Mouse (Mus musculus) CH12.LX (cell line): ENCODE measurements around the gene Cstb. TPM values are rescaled to one million over a fixed set of nuclear protein-coding genes. Genes with fewer than 3 reads are reported as not detected.

Experiments
- DNase-seq: peaks from one replicate; pipeline ENCODE4 v3.0.0-alpha.2; 2013; ENCODE audit errors: extremely low read depth
- H3K27ac ChIP-seq: 2 replicates; pipeline ENCODE4 v1.5.1; 2012; ENCODE audit warnings: low read depth, mild to moderate bottlenecking, control low read depth, moderate library complexity; ENCODE audit not compliant: insufficient read depth
- H3K27me3 ChIP-seq: replicated peaks from 2 replicates; pipeline ENCODE3; 2012; ENCODE audit warnings: inconsistent platforms
- H3K36me3 ChIP-seq, 2 experiments: replicated peaks in 1 of 2; 2 replicates each; pipeline versions ENCODE3 to v1.6.1; 2012; ENCODE audit warnings: inconsistent platforms in 1 of 2, low read length in 1 of 2, mild to moderate bottlenecking in 1 of 2, mixed read lengths in 1 of 2, moderate library complexity in 1 of 2; ENCODE audit not compliant: control insufficient read depth in 1 of 2, insufficient read depth in 1 of 2
- H3K4me1 ChIP-seq, 2 experiments: 2 replicates each; pipeline ENCODE4 v1.6.1; 2012; ENCODE audit warnings: inconsistent platforms in 1 of 2, moderate library complexity in 1 of 2; ENCODE audit not compliant: insufficient read depth in 2 of 2, control insufficient read depth in 1 of 2
- H3K4me2 ChIP-seq: 2 replicates; pipeline ENCODE4 v1.6.1; 2012; ENCODE audit warnings: low read depth, mild to moderate bottlenecking, control low read depth; ENCODE audit not compliant: poor library complexity, insufficient read depth, severe bottlenecking
- H3K4me3 ChIP-seq, 3 experiments: fragments of 150-350 bp in 1 of 3; sonication (generic) in 1 of 3; replicated peaks in 1 of 3; 2 replicates each; pipeline versions ENCODE3 to v1.5.1; 2011 to 2012; ENCODE audit warnings: low read depth in 2 of 3, low read length in 2 of 3, mild to moderate bottlenecking in 2 of 3, moderate library complexity in 2 of 3, control low read depth in 1 of 3, improper control_type of control experiment in 1 of 3, inconsistent platforms in 1 of 3, mixed read lengths in 1 of 3; ENCODE audit not compliant: poor library complexity in 1 of 3
- H3K79me2 ChIP-seq: replicated peaks from 2 replicates; pipeline ENCODE4 v1.6.1; 2012; ENCODE audit warnings: mild to moderate bottlenecking, moderate library complexity; ENCODE audit not compliant: control insufficient read depth, poor library complexity, insufficient read depth, severe bottlenecking; ENCODE audit errors: extremely low read depth
- H3K9ac ChIP-seq: 2 replicates; pipeline ENCODE4 v1.6.1; 2012; ENCODE audit warnings: low read depth, mild to moderate bottlenecking, control low read depth, moderate library complexity; ENCODE audit not compliant: insufficient read depth
- H3K9me3 ChIP-seq: replicated peaks from 2 replicates; pipeline ENCODE3; 2012; ENCODE audit warnings: low read length, inconsistent platforms, mixed read lengths
- BHLHE40 ChIP-seq: IDR thresholded peaks from 2 replicates; pipeline ENCODE4 v1.6.1; 2011; ENCODE audit warnings: mild to moderate bottlenecking, low read depth, low read length, improper control_type of control experiment
- CHD1 ChIP-seq: IDR thresholded peaks from 2 replicates; pipeline ENCODE4 v1.6.1; 2012; ENCODE audit warnings: low read depth, low read length, improper control_type of control experiment, inconsistent platforms
- CHD2 ChIP-seq: IDR thresholded peaks from 2 replicates; pipeline ENCODE4 v1.6.1; 2011; ENCODE audit warnings: low read length, improper control_type of control experiment
- CTCF ChIP-seq, 2 experiments: IDR thresholded peaks in 1 of 2; conservative IDR thresholded peaks in 1 of 2; 2 replicates each; pipeline ENCODE4 v1.5.1; 2011 to 2012; ENCODE audit warnings: low read depth in 2 of 2, low read length in 2 of 2, improper control_type of control experiment in 1 of 2, inconsistent platforms in 1 of 2, mild to moderate bottlenecking in 1 of 2, moderate library complexity in 1 of 2
- E2F4 ChIP-seq: IDR thresholded peaks from 2 replicates; pipeline ENCODE4 v1.6.1; 2011; ENCODE audit warnings: low read depth, low read length, improper control_type of control experiment; ENCODE audit not compliant: insufficient replicate concordance
- ELF1 ChIP-seq: IDR thresholded peaks from 2 replicates; pipeline ENCODE4 v1.6.1; 2014; ENCODE audit warnings: low read depth, mild to moderate bottlenecking, inconsistent platforms, low read length, improper control_type of control experiment
- EP300 ChIP-seq: IDR thresholded peaks from 2 replicates; pipeline ENCODE4 v1.6.1; 2011; ENCODE audit warnings: low read length, improper control_type of control experiment
- ETS1 ChIP-seq: conservative IDR thresholded peaks from 2 replicates; pipeline ENCODE4 v1.6.1; 2012; ENCODE audit warnings: low read depth, mild to moderate bottlenecking, inconsistent platforms, low read length, improper control_type of control experiment, moderate library complexity
- GABPA ChIP-seq: IDR thresholded peaks from 2 replicates; pipeline ENCODE4 v1.6.1; 2012; ENCODE audit warnings: low read depth, low read length, improper control_type of control experiment, inconsistent platforms; ENCODE audit not compliant: insufficient replicate concordance
- HCFC1 ChIP-seq: IDR thresholded peaks from 2 replicates; pipeline ENCODE4 v1.6.1; 2012; ENCODE audit warnings: low read depth, mild to moderate bottlenecking, inconsistent platforms, low read length, improper control_type of control experiment
- IRF4 ChIP-seq: IDR thresholded peaks from 2 replicates; pipeline ENCODE4 v1.6.1; 2014; ENCODE audit warnings: low read depth, mild to moderate bottlenecking, inconsistent platforms, low read length, improper control_type of control experiment
- JUN ChIP-seq: IDR thresholded peaks from 2 replicates; pipeline ENCODE4 v1.6.1; 2011; ENCODE audit warnings: low read depth, mild to moderate bottlenecking, low read length, improper control_type of control experiment, moderate library complexity; ENCODE audit not compliant: insufficient read depth
- JUND ChIP-seq: conservative IDR thresholded peaks from 2 replicates; pipeline ENCODE4 v1.6.1; 2011; ENCODE audit warnings: low read depth, low read length, improper control_type of control experiment
- KAT2A ChIP-seq: IDR thresholded peaks from 2 replicates; pipeline ENCODE4 v1.6.1; 2012; ENCODE audit warnings: low read length, improper control_type of control experiment, inconsistent platforms; ENCODE audit not compliant: insufficient replicate concordance
- MAFK ChIP-seq: IDR thresholded peaks from 2 replicates; pipeline ENCODE4 v1.6.1; 2011; ENCODE audit warnings: low read length, improper control_type of control experiment; ENCODE audit not compliant: insufficient replicate concordance
- MAX ChIP-seq: IDR thresholded peaks from 2 replicates; pipeline ENCODE4 v1.6.1; 2011; ENCODE audit warnings: low read length, improper control_type of control experiment
- MAZ ChIP-seq: IDR thresholded peaks from 2 replicates; pipeline ENCODE4 v1.6.1; 2012; ENCODE audit warnings: low read depth, mild to moderate bottlenecking, inconsistent platforms, low read length, improper control_type of control experiment, moderate library complexity
- MEF2A ChIP-seq: IDR thresholded peaks from 2 replicates; pipeline ENCODE4 v1.6.1; 2014; ENCODE audit warnings: low read depth, mild to moderate bottlenecking, inconsistent platforms, low read length, improper control_type of control experiment, borderline replicate concordance
- MXI1 ChIP-seq: IDR thresholded peaks from 2 replicates; pipeline ENCODE4 v1.6.1; 2011; ENCODE audit warnings: mild to moderate bottlenecking, low read depth, low read length, improper control_type of control experiment
- MYC ChIP-seq: IDR thresholded peaks from 2 replicates; pipeline ENCODE4 v1.6.1; 2011; ENCODE audit warnings: low read depth, mild to moderate bottlenecking, improper control_type of control experiment, low read length
- NELFE ChIP-seq: IDR thresholded peaks from 2 replicates; pipeline ENCODE4 v1.6.1; 2011; ENCODE audit warnings: low read depth, low read length, improper control_type of control experiment
- NRF1 ChIP-seq: IDR thresholded peaks from 2 replicates; pipeline ENCODE4 v1.6.1; 2014; ENCODE audit warnings: low read depth, mild to moderate bottlenecking, inconsistent platforms, low read length, improper control_type of control experiment, moderate library complexity
- PAX5 ChIP-seq: IDR thresholded peaks from 2 replicates; pipeline ENCODE4 v1.6.1; 2012; ENCODE audit warnings: low read length, inconsistent platforms, mixed read lengths
- POLR2A ChIP-seq: IDR thresholded peaks from 2 replicates; pipeline ENCODE4 v1.6.1; 2011; ENCODE audit warnings: low read depth, mild to moderate bottlenecking, improper control_type of control experiment, low read length
- POLR2AphosphoS2 ChIP-seq: IDR thresholded peaks from 2 replicates; pipeline ENCODE4 v1.6.1; 2011; ENCODE audit warnings: low read depth, low read length, improper control_type of control experiment
- RAD21 ChIP-seq: IDR thresholded peaks from 2 replicates; pipeline ENCODE4 v1.6.1; 2011; ENCODE audit warnings: low read depth, mild to moderate bottlenecking, low read length, improper control_type of control experiment, moderate library complexity
- RCOR1 ChIP-seq: conservative IDR thresholded peaks from 2 replicates; pipeline ENCODE4 v1.6.1; 2012; ENCODE audit warnings: low read depth, mild to moderate bottlenecking, inconsistent platforms, low read length, improper control_type of control experiment
- SIN3A ChIP-seq: IDR thresholded peaks from 2 replicates; pipeline ENCODE4 v1.6.1; 2012; ENCODE audit warnings: low read length, improper control_type of control experiment, inconsistent platforms
- SMC3 ChIP-seq: IDR thresholded peaks from 2 replicates; pipeline ENCODE4 v1.6.1; 2011; ENCODE audit warnings: low read depth, low read length, improper control_type of control experiment
- TBP ChIP-seq: conservative IDR thresholded peaks from 2 replicates; pipeline ENCODE4 v1.6.1; 2011; ENCODE audit warnings: low read depth, low read length, improper control_type of control experiment
- TCF12 ChIP-seq: IDR thresholded peaks from 2 replicates; pipeline ENCODE4 v1.6.1; 2014; ENCODE audit warnings: low read depth, mild to moderate bottlenecking, inconsistent platforms, low read length, improper control_type of control experiment
- UBTF ChIP-seq: IDR thresholded peaks from 2 replicates; pipeline ENCODE4 v1.6.1; 2012; ENCODE audit warnings: low read depth, mild to moderate bottlenecking, inconsistent platforms, low read length, improper control_type of control experiment, moderate library complexity
- USF1 ChIP-seq: IDR thresholded peaks from 2 replicates; pipeline ENCODE4 v1.6.1; 2014; ENCODE audit warnings: low read depth, mild to moderate bottlenecking, inconsistent platforms, low read length, improper control_type of control experiment
- USF2 ChIP-seq: conservative IDR thresholded peaks from 2 replicates; pipeline ENCODE4 v1.6.1; 2011; ENCODE audit warnings: low read depth, low read length, improper control_type of control experiment
- ZC3H11A ChIP-seq: IDR thresholded peaks from 2 replicates; pipeline ENCODE4 v1.6.1; 2012; ENCODE audit warnings: low read depth, mild to moderate bottlenecking, inconsistent platforms, low read length, improper control_type of control experiment
- ZKSCAN1 ChIP-seq: IDR thresholded peaks from 2 replicates; pipeline ENCODE4 v1.6.1; 2012; ENCODE audit warnings: low read depth, inconsistent platforms, low read length, improper control_type of control experiment, borderline replicate concordance
- ZMIZ1 ChIP-seq: IDR thresholded peaks from 2 replicates; pipeline ENCODE4 v1.6.1; 2012; ENCODE audit warnings: low read depth, mild to moderate bottlenecking, inconsistent platforms, low read length, improper control_type of control experiment
- ZNF384 ChIP-seq: IDR thresholded peaks from 2 replicates; pipeline ENCODE4 v1.6.1; 2012; ENCODE audit warnings: low read depth, low read length, improper control_type of control experiment, inconsistent platforms
- dilution Hi-C: fragments of 300-500 bp; cut with MboI; formaldehyde crosslinking; loops from 2 replicates; pipeline ENCODE4 v1.14.3; 2020; ENCODE audit warnings: low sequenced_read_pairs; ENCODE audit not compliant: extremely low pct_unique_long_range_greater_than_20kb, extremely low pct_ligation_motif_present
- in situ Hi-C: fragments of 300-500 bp; cut with MboI; formaldehyde crosslinking; loops from 3 replicates; pipeline ENCODE4 v1.14.3; 2019; ENCODE audit warnings: low sequenced_read_pairs, low pct_ligation_motif_present, low pct_unique_long_range_greater_than_20kb, mixed read lengths
- polyA plus RNA-seq: library from polyadenylated mRNA; unstranded; fragments of >175 nt; gene quantifications from 2 replicates; pipeline ENCODE4 v1.2.1, GENCODE M21; 2012; ENCODE audit warnings: low read depth; ENCODE audit not compliant: insufficient read length
- total RNA-seq, 2 experiments: library from RNA; depleted of rRNA; stranded (reverse); fragments of 300-350 nt in 1 of 2; fragments of >200 nt in 1 of 2; gene quantifications; 2 replicates each; pipeline ENCODE4 v1.2.3; 2012 to 2014

Cstb gene
- total RNA-seq (2012; rRNA removed), result 124 and 139 TPM in 2 replicates
- 226 and 239 TPM in 2 replicates for total RNA-seq (2014; rRNA removed)
- 194 and 206 TPM in 2 replicates for polyA plus RNA-seq

DNA sequence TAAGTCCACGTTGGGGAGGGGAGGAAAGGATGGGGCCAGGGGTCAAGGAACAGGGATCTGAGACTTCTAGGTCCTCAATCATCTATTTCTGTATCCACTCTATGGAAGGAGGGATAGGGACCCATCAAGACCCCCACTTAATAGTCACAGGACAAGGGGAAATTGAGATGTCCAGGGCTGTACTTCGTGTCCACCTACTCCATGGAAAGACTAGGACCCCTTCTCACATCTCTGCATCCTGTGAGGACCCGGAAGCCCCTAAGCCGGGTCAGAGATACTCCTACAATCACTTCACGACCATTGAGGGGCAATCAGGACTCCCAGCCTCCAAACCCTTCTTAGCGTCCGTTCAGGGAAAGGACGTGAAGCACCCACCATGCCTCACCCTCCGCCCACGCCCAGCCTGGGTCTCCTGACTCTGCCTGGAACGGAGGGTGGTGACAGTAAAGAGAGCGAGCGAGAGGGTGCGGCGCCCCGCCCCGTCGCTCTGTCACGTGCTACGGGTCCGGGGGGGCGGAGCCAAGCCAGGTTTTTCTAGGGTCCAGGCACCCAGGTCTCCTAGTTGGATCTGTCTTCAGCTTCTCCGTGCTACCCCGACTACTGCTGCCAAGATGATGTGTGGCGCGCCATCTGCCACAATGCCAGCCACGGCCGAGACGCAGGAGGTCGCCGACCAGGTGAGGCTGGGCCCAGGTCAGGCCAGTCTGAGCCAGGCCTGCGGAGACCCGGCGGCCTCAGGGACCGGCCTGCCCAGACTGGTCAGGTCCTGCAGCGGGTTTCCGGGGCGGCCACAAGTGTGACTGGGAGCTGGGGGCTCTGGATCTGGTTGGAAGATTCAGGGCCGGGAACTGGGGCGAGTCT, at the start of gene Cstb:
TSS of gene Cstb (plus strand) at position 489 of the 861 bp plus-strand sequence.
- dilution Hi-C loops, result no loop called here
- no peaks in the 10 kb centered on the region for H3K9me3 ChIP-seq
- peak within 1 kb of the TSS; percentile 71 to 95 (median 80) for H3K4me3 ChIP-seq
- in situ Hi-C loops, result no loop called here
- peak within 1 kb of the TSS; percentile 58 for H3K4me2 ChIP-seq
- H3K79me2 ChIP-seq, result no peaks in the 10 kb centered on the region
- H3K27ac ChIP-seq, result no peak within 1 kb of the TSS; the same call in 1 of the 2 replicates
- TF ChIP-seq MXI1 (peak; percentile 84; the same call in 1 of the 2 replicates), TBP (peak; percentile 61), BHLHE40 (peak; percentile 96), ZC3H11A (no peak), SMC3 (no peak), KAT2A (no peak), RAD21 (no peak), USF2 (peak; percentile 65; the same call in 1 of the 2 replicates), MAZ (peak; percentile 36; the same call in 1 of the 2 replicates), ELF1 (peak; percentile 45; the same call in 1 of the 2 replicates), POLR2AphosphoS2 (no peak), MAFK (no peak), NRF1 (no peak), JUN (no peak), GABPA (no peak), MAX (peak; percentile 69), USF1 (peak; percentile 88), CTCF (conservative IDR thresholded peaks at IDR 0.05 in 1 of 2, IDR thresholded peaks at IDR 0.05 in 1 of 2; ENCODE audit: low read depth in 2 of 2, low read length in 2 of 2) (no peak), CHD2 (0 out of 2 replicates have a peak, but pooled peaks have one; percentile 39), SIN3A (peak; percentile 58; the same call in 1 of the 2 replicates), ZKSCAN1 (no peak), NELFE (peak; percentile 70), IRF4 (no peak), PAX5 (no peak), RCOR1 (no peak), HCFC1 (no peak), TCF12 (peak; percentile 84), ZNF384 (no peak), E2F4 (no peak), UBTF (no peak), EP300 (no peak), MEF2A (no peak), POLR2A (peak; percentile 90), CHD1 (0 out of 2 replicates have a peak, but pooled peaks have one; percentile 22), ETS1 (no peak), MYC (0 out of 2 replicates have a peak, but pooled peaks have one; percentile 33), ZMIZ1 (peak; percentile 42; the same call in 1 of the 2 replicates), JUND (no peak)
- TF ChIP-seq, all 38 proteins: peak for 16
- peak within 1 kb of the TSS; percentile 44 for H3K9ac ChIP-seq
- peaks cover 17 to 74% of the 10 kb centered on the region in 2 experiments for H3K4me1 ChIP-seq
- no peaks in the 10 kb centered on the region for H3K27me3 ChIP-seq
- peaks cover 18 to 25% of the 10 kb centered on the region in 2 experiments for H3K36me3 ChIP-seq
- DNase-seq, result peak; percentile 83
